8 mouse cellular contexts compared by ENCODE assay signal in the genomic region with DNA sequence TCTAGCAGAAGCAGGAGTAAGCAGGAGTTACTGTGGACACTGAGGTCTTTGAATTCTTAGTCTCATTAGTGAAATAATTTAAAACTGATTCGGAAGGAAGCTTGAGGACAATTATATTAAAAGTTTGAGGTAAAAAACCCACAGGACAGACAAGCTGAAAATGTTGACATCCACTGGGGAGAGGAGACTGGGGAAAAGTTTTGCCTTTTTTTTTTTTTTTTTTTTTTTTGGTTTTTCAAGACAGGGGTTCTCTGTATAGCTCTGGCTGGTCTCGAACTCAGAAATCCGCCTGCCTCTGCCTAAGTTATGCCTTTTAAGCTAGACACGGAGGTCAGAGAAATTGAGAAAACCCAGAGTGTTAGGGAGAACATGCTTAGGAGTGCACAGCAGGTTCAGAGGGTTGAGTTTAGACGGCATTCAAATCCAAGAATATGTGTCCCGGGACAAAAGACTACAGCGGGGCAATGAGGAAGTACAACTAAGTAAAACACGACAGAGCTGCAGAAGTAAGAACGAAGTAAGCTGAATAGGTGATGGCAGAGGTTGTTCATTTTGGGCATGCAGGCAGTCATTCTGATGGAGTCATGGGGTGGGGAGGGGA. TPM values are rescaled to one million over a fixed set of nuclear protein-coding genes. Genes with fewer than 3 reads are reported as not detected.
A peak's percentile ranks its signal among the peaks of the same experiment; 100 is the strongest.
DNase-seq lines count a peak whose midpoint lies in the region; ATAC-seq and TF ChIP-seq lines count a peak whose summit lies in the region.

No protein-coding gene starts in this region.

- no peak for TF ChIP-seq CTCF in cerebellum, adult 2 months (IDR thresholded peaks at IDR 0.05; ENCODE audit: borderline replicate concordance, insufficient read depth, low read depth, low read length)
- no peak for TF ChIP-seq CTCF in thymus, adult 2 months (IDR thresholded peaks at IDR 0.05; ENCODE audit: borderline replicate concordance, control insufficient read depth, extremely low read depth, insufficient read depth, low read length, poor library complexity)
- no peak for TF ChIP-seq CTCF in liver, embryonic 14.5 days (IDR thresholded peaks at IDR 0.05; ENCODE audit: low read depth)
- TF ChIP-seq CTCF in stomach, postnatal 0 days (IDR thresholded peaks at IDR 0.05; ENCODE audit: low read depth), result no peak

- H3K4me1 ChIP-seq in cerebellum, adult 2 months (ENCODE audit: control insufficient read depth, insufficient read depth, low read length), result peaks cover 6% of the 10 kb centered on the region
- peaks cover 19% of the 10 kb centered on the region for H3K4me1 ChIP-seq in thymus, adult 2 months (replicated peaks; ENCODE audit: control insufficient read depth, insufficient read depth, low read length)
- H3K4me1 ChIP-seq in liver, embryonic 14.5 days (replicated peaks; ENCODE audit: control insufficient read depth in 2 of 2, insufficient read depth in 2 of 2, low read length in 1 of 2), result peaks cover 4 to 19% of the 10 kb centered on the region in 2 experiments
- peaks cover 5% of the 10 kb centered on the region; the same call in 1 of the 2 replicates for H3K4me1 ChIP-seq in stomach, postnatal 0 days (replicated peaks; ENCODE audit: control insufficient read depth, insufficient read depth)

- 89% methylated on average over 9 of the region's 9 CpGs for WGBS in cerebellum, adult 2 months
- WGBS in thymus, adult 2 months, result 50% methylated on average over 9 of the region's 9 CpGs
- 61% methylated on average over 9 of the region's 9 CpGs for WGBS in liver, embryonic 14.5 days (ENCODE audit: insufficient replicate concordance)
- WGBS in stomach, postnatal 0 days, result 76% methylated on average over 9 of the region's 9 CpGs

- H3K9me3 ChIP-seq in liver, embryonic 14.5 days (ENCODE audit: control insufficient read depth, low read length), result no peaks in the 10 kb centered on the region
- no peaks in the 10 kb centered on the region for H3K9me3 ChIP-seq in stomach, postnatal 0 days (ENCODE audit: control insufficient read depth, low read length)

- H3K36me3 ChIP-seq in thymus, adult 2 months (ENCODE audit: control insufficient read depth, insufficient read depth, low read length), result no peaks in the 10 kb centered on the region
- peaks cover 5% of the 10 kb centered on the region for H3K36me3 ChIP-seq in liver, embryonic 14.5 days (replicated peaks; ENCODE audit: control insufficient read depth, insufficient read depth, low read depth)
- no peaks in the 10 kb centered on the region for H3K36me3 ChIP-seq in stomach, postnatal 0 days (ENCODE audit: control insufficient read depth, insufficient read depth, low read length)

- no peak overlapping the region for H3K27ac ChIP-seq in cerebellum, adult 2 months (ENCODE audit: insufficient read depth, low read length)
- peak overlapping the region; percentile 40; the same call in 1 of the 2 replicates for H3K27ac ChIP-seq in thymus, adult 2 months (ENCODE audit: control insufficient read depth, insufficient read depth, low read length)
- peak overlapping the region; percentile 72 for H3K27ac ChIP-seq in liver, embryonic 14.5 days
- H3K27ac ChIP-seq in stomach, postnatal 0 days (replicated peaks), result peak overlapping the region; percentile 96

- no peak for TF ChIP-seq EP300 in liver, embryonic 14.5 days (IDR thresholded peaks at IDR 0.05; ENCODE audit: low read depth)
- no peak for TF ChIP-seq EP300 in stomach, postnatal 0 days (optimal IDR thresholded peaks at IDR 0.05)

- no peak for TF ChIP-seq POLR2A in cerebellum, adult 2 months (IDR thresholded peaks at IDR 0.05; ENCODE audit: borderline replicate concordance, insufficient read depth, low read length)
- TF ChIP-seq POLR2A in thymus, adult 2 months (IDR thresholded peaks at IDR 0.05; ENCODE audit: control insufficient read depth, extremely low read depth, insufficient read depth, low read length, poor library complexity), result no peak

- DNase-seq in cerebellum, adult 2 months, result no peak
- no peak for DNase-seq in cerebellum, postnatal 36 days
- DNase-seq in thymus, adult 2 months, result no peak
- DNase-seq in thymus, postnatal 25 days, result no peak
- no peak for DNase-seq in liver, embryonic 14.5 days (ENCODE audit: low read depth in 3 of 3, low spot score in 3 of 3)
- no peak for DNase-seq in stomach, postnatal 0 days (ENCODE audit: low spot score)
- DNase-seq in embryo, embryonic 11 days, result no peak
- no peak for DNase-seq in cerebellum, postnatal 10 days

- H3K9ac ChIP-seq in liver, embryonic 14.5 days (replicated peaks), result peak overlapping the region; percentile 75
- H3K9ac ChIP-seq in stomach, postnatal 0 days (ENCODE audit: low read length), result peak overlapping the region; percentile 61

- ATAC-seq in liver, embryonic 14.5 days (ENCODE audit: insufficient read depth), result no peak
- no peak for ATAC-seq in stomach, postnatal 0 days (ENCODE audit: low FRiP score, low TSS enrichment)

- no peaks in the 10 kb centered on the region for H3K27me3 ChIP-seq in cerebellum, adult 2 months (ENCODE audit: control insufficient read depth, insufficient read depth, low read length)
- no peaks in the 10 kb centered on the region for H3K27me3 ChIP-seq in thymus, adult 2 months (ENCODE audit: control insufficient read depth, insufficient read depth, low read length)
- no peaks in the 10 kb centered on the region for H3K27me3 ChIP-seq in liver, embryonic 14.5 days (ENCODE audit: control insufficient read depth, insufficient read depth, low read length)
- H3K27me3 ChIP-seq in stomach, postnatal 0 days (ENCODE audit: control insufficient read depth, insufficient read depth, low read length), result no peaks in the 10 kb centered on the region

- H3K4me3 ChIP-seq in cerebellum, adult 2 months (replicated peaks; ENCODE audit: insufficient read depth, low read depth, low read length), result peak overlapping the region; percentile 79
- H3K4me3 ChIP-seq in thymus, adult 2 months (ENCODE audit: control insufficient read depth, insufficient read depth, low read length), result no peak overlapping the region
- peak overlapping the region; percentile 81 to 86 for H3K4me3 ChIP-seq in liver, embryonic 14.5 days (ENCODE audit: insufficient read depth in 1 of 2, low read depth in 2 of 2, low read length in 2 of 2)
- H3K4me3 ChIP-seq in stomach, postnatal 0 days (ENCODE audit: low read depth, low read length), result no peak overlapping the region

- peak overlapping the region; percentile 98 for H3K4me2 ChIP-seq in liver, embryonic 14.5 days (ENCODE audit: low read depth)
- peak overlapping the region; percentile 75 for H3K4me2 ChIP-seq in stomach, postnatal 0 days (replicated peaks; ENCODE audit: low read depth)

RNA-seq across cellular contexts. Expression of a gene that starts 1.0 kb away (rescaled TPM):
- 6.5 and 7.7 TPM in 2 replicates for polyA plus RNA-seq in cerebellum, adult 2 months (2012; rRNA removed)
- 4.4 and 5.5 TPM in 2 replicates for polyA plus RNA-seq in thymus, adult 2 months (2012; rRNA removed)
- polyA plus RNA-seq in liver, embryonic 14.5 days (2012; rRNA removed), result 1.9 and 3.5 TPM in 2 replicates
- polyA plus RNA-seq in liver, embryonic 14.5 days (2014; fragmentation: Nextera tagmentation; extraction: Ambion mirVana), result 9.6 and 10.4 TPM in 2 replicates
- polyA plus RNA-seq in stomach, postnatal 0 days (2015; fragmentation: Nextera tagmentation; extraction: Ambion mirVana), result 10.1 and 11.9 TPM in 2 replicates

RNA-seq across cellular contexts. Expression of a gene that starts 1.2 kb away (rescaled TPM):
- 1,176 and 1,178 TPM in 2 replicates for polyA plus RNA-seq in cerebellum, adult 2 months (2012; rRNA removed)
- 210 and 247 TPM in 2 replicates for polyA plus RNA-seq in thymus, adult 2 months (2012; rRNA removed)
- polyA plus RNA-seq in liver, embryonic 14.5 days (2012; rRNA removed), result 208 and 340 TPM in 2 replicates
- 633 and 662 TPM in 2 replicates for polyA plus RNA-seq in liver, embryonic 14.5 days (2014; fragmentation: Nextera tagmentation; extraction: Ambion mirVana)
- polyA plus RNA-seq in stomach, postnatal 0 days (2015; fragmentation: Nextera tagmentation; extraction: Ambion mirVana), result 1,663 and 1,741 TPM in 2 replicates

RNA-seq across cellular contexts. Expression of a gene that starts 48.2 kb away (rescaled TPM):
- 1.3 and 2.2 TPM in 2 replicates for polyA plus RNA-seq in cerebellum, adult 2 months (2012; rRNA removed)
- polyA plus RNA-seq in thymus, adult 2 months (2012; rRNA removed), result 15.7 and 18.5 TPM in 2 replicates
- 31.1 and 39.5 TPM in 2 replicates for polyA plus RNA-seq in liver, embryonic 14.5 days (2012; rRNA removed)
- 73.9 and 75.7 TPM in 2 replicates for polyA plus RNA-seq in liver, embryonic 14.5 days (2014; fragmentation: Nextera tagmentation; extraction: Ambion mirVana)
- polyA plus RNA-seq in stomach, postnatal 0 days (2015; fragmentation: Nextera tagmentation; extraction: Ambion mirVana), result 7.8 and 8.8 TPM in 2 replicates

Comparison
In these comparisons a context has a peak if more than half of its experiments do, and no peak if none do; other contexts are left out.
1. H3K4me3 ChIP-seq: peak in cerebellum, adult 2 months (single experiment) and liver, embryonic 14.5 days (2 of 2); none in thymus, adult 2 months (single experiment) and stomach, postnatal 0 days (single experiment).